Mouse (Mus musculus): ENCODE results near the gene Bnip2.

- TF ChIP-seq POLR2A (IDR thresholded peaks at IDR 0.05; ENCODE audit: borderline replicate concordance, extremely low read depth, low read depth, low read length) = no peak
- TF ChIP-seq CTCF (IDR thresholded peaks at IDR 0.05; ENCODE audit: insufficient read depth, low read length) = no peak
These were observed 28.3 kb upstream of the Bnip2 start for GRCm38 (mm10) chr9:69961007-69961406.

Measured in lung, adult 2 months (tissue).